Mouse (Mus musculus): ENCODE measurements around the gene Limd2.
"Not testable (repeated sequence)": the region's sequence is repeated elsewhere in the genome, so short reads cannot be mapped to it uniquely, and the experiment has no call there.

Limd2 gene

DNA sequence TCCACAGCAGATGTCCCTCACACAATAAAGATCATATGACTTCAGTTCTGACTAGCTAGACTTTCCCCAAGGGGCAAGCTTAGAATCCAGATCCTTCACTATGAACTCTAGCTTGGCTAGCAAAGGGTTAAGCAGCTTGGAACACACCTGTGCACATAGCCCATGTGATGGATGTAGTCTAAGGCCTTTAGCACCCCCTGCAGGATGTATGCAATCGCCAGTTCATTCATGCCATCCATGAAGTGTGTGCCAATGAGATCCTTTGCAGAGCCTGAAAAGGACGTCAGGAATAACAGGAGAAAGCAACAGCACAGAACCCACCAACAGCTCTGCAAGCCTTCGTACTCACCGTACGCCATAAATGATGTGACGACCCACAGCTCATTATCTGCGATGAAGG lies 10.1 kb upstream of the Limd2 start:
- DNase-seq (ENCODE audit: low read depth) = peak; percentile 87

- peak; percentile 79 for DNase-seq (ENCODE audit: low read depth)
Observed at GRCm38 (mm10) chr11:106167435-106167834, 6.8 kb upstream of the Limd2 start.

DNA sequence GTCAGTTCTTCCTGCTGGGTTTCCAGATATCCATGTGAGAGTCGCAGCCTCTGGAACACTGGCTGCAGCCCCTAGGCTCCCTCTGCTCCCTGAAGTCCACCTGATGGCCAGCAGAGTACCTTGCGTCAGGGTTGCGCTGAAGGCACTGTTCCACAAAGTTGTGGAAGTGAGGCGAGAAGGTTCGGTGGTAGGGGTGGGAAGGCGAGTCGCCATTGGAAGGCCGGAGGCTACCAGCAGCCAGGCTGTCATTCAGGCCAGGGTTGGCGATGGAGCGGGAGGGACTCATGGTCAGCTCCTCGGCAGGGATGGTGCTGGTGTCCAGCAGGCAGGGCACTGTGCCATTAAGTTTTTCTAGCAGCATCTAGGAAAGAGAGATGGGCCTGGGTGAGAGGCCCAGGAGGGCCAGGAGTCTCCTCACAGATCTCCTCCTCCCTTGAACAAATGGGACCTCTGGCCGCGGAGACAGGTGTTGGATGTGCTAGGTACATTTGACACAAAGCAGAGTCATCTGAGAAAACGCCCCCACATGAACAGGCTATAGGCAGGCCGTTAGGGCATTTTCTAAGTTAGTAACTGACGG lies 4.0 kb upstream of the Limd2 start:
- DNase-seq (ENCODE audit: low read depth) = no peak

DNA sequence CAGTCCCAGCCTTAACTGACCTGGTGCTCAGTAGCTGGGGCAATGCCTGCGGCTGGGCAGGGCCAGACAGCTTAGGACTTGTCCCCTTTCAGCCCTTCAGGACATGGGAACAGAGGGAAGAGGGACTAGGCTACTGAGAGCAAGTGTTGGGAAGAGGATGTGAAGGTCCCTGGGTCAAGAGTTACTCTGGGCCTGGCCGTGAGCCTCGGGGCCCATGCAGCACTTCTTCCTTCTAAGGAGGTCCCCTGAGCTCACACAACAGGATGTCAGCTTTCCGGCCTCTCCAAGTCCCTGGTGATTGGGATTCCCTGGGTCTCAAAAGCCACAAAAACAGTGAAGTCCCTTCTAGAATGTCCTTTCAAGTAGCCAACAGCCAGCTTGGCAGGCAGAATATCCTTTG lies 2.9 kb upstream of the Limd2 start:
- DNase-seq (ENCODE audit: low read depth) = no peak

DNA sequence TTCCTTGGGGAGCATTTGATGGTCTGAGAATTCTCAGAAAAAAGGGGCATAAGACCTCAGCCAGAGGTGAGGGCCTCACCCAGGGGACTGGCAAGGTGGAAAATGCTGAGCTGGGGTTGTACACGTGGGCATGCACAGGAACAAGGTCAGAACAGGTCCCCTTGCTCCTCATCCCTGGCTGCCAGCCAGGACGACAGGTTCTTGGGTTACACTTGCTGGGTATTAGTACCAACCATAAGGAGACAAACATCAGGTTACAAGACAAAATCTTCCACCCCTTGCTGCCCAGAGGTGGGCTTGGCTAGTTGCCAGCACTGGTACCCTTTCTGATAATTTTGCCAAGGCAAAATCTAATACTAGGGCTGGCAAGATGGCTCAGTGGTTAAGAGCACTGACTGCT lies 1.6 kb upstream of the Limd2 start:
- DNase-seq (ENCODE audit: low read depth) = no peak

DNA sequence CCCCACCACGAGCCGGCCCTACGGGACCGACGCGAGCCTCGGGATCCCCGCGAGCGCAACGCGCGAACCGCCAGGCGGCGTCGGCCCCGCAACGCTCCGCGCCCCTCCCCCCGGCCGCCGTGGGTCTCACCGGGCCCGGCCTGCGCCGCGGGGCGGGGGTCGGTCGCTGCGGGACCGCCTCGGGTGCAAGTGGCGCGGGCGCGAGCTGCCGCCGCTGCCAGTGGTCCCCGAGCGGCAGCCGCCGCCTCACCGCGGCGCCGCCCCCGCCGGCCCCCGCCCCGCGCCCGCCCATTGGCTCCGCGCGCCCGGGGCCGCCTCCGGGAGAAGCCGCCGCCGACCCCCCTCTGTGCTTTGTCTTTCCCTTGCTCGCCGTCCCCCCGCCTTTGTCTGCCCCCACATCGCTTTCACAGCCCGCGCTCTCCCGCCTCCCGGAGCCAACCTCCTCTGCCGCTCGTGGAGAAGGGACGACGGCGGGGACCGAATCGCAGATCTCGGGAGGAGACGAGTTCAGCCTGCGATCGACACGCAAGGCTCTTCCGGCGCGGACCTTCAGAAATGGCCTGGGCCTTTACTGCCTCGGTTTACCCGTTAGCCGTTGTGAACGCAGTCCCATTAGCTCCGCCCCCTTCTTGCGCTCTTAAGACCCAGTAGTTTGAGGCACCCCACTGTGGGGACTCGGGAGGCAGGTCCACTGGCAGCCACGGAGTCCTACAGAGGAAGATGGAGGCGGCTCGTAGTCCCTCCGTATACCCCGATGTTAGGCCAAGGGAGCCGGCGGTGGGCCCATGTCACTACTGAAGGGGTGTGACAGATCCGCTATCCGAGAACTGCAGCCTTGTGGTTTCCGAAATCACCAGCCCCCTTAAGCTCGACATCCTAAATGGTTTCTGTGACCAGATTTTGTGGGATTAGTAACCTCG lies 479 bp downstream of the Limd2 start:
- peak; percentile 86 for DNase-seq (ENCODE audit: low read depth)

DNA sequence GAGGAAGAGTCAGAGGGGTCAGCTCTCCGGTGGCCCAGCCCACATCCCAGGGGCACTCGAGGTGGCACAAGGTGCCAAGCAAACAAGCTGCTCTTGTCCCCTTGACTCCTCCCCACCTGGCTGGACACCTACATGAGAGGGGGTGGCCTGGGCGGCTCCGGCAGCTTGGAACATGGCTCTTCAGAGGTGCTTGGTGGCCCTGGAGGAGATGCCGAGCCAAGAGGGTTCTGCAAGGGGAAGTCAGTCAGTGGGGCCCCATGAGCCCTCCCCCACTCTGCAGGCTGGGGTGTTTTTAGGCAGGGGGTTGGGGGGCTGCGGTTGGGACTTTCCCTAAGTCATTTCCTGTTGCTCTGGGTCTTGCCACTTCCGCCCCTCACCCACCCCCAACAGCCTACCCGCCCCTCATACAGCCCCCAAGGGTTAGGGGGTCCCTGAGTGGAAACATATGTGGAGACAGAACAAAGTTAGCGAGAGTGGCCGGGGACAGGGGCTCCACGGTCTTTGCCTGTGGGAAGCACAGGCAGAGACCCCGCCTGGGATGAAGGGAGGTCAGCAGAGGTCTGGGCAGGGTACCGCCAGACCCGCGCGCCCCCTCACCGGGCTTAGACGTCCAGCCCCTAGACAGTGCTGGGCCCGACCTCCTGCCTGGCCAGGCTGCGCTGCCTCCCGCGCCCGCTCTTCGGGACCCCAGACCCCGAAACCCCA lies 1.3 kb downstream of the Limd2 start:
- DNase-seq (ENCODE audit: low read depth) = peak; percentile 94

- no peak for DNase-seq (ENCODE audit: low read depth)
Observed at GRCm38 (mm10) chr11:106158930-106159215, 1.8 kb downstream of the Limd2 start.

DNA sequence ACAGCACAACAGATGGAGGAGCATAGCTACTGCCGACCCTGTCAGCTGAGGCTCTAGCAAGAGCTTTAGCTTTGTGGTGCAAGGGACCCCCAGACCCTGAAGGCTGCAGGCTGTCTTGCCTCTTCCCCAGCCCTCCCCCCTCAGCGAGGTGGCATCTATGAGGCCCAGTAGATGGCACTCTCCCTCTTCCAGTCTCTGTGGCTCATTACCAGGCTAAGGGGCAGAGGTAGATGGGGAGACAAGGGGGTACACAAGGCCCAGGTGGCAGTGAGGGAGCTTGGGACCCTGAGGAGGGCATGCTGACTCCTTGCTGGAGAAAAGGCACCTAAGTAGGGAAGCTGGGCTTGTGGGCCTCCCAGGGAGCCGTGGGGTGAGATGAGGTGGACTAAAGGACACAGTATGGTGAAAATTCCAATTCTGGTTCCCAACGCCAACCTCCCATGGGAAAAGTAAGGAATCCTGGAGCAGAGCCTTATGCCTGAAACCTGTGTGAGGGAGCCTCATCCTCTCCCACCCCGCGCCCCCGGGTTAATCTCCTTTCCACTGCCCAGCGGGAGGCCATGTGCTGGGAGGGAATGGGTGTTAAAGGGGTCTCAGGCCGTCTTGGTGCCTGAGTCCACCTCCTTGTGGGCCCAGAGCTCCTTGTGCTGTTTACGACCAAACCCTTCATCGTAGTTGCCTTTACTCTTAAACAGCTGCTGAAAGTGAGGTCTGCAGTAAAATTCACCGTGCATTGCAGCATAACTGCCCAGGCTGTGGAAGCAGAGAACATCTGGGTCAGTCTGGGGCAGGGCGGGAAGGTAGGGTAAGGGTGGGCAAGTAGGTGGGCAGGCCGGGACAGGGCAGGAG lies 2.4 kb downstream of the Limd2 start:
- DNase-seq (ENCODE audit: low read depth) = peak; percentile 85

GRCm38 (mm10) chr11:106157154-106157553 lies 3.5 kb downstream of the Limd2 start:
- DNase-seq (ENCODE audit: low read depth) = no peak

DNA sequence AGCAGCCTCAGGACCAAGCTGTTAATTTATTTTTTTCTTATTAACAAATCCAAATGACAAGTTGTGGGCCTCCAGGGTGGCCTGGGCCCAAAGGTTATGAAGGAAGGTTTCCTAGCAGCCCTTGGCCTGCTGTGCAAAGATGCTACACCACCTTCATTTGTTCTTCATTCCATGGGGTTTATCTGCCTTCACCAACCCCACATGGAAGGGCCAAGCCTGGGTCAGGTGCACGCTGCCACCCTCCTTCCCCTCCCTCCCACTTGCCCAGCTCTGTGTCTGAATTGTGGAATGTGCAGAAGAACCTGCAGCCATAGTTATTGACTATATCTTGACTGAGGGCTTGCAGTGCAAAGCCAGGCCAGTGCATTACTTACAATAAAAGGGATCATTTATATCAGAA lies 4.4 kb downstream of the Limd2 start:
- DNase-seq (ENCODE audit: low read depth) = no peak

DNA sequence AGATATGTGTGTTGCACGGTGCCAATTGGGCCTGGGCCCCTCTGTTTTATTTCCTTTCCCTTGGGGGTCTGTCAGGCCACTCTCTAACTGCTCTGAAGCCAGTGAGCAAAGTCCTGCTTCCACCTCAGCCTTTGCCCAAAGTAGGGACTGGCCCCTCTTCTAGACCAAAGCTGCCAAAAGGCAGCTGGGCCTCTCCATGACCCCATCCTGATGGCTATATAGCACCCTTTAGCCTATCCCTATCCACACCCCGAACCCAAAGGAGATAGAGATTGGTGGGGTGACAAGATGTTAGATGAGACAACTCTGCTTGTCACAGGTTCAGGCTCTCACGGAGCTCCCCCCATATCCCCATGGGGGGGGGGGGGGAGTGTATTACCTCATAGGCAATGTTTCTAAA lies 4.9 kb downstream of the Limd2 start:
- DNase-seq (ENCODE audit: low read depth) = no peak

DNA sequence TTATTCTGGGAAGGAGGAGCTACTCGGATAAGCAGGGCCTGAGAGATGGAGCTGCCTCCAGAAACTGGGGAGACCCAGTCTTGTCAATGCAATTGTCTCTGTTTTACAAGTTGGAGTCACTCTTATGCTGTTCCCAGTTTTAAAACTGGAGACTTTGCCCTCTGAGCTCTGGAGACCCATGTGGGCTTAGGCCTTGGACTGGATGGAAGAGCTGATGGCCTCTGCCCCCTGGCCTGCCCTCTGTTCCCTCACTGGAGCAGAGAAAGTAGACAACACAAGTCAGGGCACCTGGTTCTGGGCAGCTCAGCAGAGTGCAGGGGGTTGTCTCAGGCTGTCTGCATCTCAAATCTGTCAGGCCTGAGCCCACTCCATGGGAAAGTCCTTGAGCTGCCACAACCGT lies 5.9 kb downstream of the Limd2 start:
- no peak for DNase-seq (ENCODE audit: low read depth)

GRCm38 (mm10) chr11:106154091-106154490 lies 6.6 kb downstream of the Limd2 start:
- no peak for DNase-seq (ENCODE audit: low read depth)

- no peak for DNase-seq (ENCODE audit: low read depth)
Observed at GRCm38 (mm10) chr11:106152132-106152531, 8.5 kb downstream of the Limd2 start.

DNA sequence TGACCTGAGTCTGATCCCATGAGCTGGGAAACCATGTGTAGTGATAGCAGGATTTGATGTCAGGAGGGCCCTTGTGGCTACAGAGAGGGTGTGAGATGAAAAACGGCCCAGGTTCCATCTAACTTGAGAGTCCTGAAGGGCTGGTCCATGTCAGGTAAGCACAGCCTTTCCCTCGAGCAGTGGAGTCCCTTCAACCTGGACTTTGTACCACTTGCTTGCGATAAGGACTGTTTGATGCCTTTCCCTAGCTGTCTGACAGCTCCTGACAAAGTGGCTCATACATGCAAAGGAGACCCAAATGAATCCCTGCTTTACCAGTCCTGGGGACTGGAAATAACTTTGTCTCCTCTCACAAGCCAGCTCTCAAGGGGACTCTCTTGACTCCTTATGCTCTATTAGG lies 9.4 kb downstream of the Limd2 start:
- no peak for DNase-seq (ENCODE audit: low read depth)

GRCm38 (mm10) chr11:106134580-106135528 lies 25.8 kb downstream of the Limd2 start:
- DNase-seq (ENCODE audit: low read depth) = peak; percentile 54

DNA sequence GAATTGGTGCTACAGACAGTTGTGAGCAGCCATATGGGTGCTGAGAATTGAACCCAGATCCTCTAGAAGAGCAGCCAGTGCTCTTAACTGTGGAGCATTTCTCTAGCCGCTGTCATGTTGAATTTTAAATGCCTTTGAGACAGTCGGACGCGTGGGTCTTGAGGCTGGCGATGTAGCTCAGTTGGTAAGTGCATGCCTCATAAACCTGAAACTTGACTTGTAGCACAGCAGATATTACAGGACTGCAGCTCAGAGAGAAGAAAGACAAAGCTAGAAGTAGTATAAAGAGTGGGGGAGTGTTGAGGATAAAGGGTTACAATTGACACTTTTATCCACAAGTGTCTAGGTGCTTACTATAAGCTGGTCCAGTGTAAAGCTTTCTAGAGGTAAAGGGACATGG lies 28.1 kb downstream of the Limd2 start:
- no peak for DNase-seq (ENCODE audit: low read depth)

DNA sequence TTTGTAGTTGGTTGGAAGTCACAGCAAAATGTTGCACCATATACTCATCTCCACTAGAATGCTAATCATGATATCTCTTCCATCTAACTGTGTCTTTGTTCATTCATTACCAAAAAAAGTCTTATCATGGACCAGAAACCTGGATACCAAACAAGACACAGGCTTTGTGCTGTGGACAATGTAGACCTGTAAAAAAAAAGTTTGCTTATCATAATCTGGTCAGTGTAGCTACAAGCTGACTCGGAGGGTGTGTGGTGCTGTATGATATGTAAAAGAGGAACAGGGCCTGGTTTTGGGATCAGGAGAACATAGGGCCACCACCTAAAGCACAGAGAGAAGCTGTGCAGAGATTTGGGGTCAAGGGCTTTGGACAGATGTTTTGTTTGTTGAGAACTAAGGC lies 31.2 kb downstream of the Limd2 start:
- DNase-seq (ENCODE audit: low read depth) = no peak

DNA sequence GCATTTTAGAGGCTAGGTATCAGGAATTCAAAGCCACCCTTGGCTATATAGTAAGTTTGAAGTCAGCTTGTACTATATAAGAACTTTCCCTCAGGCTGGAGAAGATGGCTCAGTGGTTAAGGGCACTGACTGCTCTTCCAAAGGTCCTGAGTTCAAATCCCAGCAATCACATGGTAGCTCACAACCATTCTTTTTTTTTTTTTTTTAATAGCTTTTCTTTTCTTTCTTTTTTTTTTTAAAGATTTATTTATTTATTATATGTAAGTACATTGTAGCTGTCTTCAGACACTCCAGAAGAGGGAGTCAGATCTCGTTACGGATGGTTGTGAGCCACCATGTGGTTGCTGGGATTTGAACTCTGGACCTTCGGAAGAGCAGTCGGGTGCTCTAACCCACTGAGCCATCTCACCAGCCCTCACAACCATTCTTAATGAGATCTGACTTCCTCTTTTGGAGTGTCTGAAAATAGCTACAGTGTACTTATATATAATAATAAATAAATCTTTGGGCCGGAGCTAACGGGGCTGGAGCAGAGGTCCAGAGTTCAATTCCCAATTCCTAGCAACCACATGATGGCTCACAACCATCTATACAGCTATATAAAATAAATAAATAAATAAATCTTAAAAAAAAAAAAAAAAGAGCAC lies 33.8 kb downstream of the Limd2 start:
- not testable (repeated sequence) for DNase-seq (ENCODE audit: low read depth)

DNA sequence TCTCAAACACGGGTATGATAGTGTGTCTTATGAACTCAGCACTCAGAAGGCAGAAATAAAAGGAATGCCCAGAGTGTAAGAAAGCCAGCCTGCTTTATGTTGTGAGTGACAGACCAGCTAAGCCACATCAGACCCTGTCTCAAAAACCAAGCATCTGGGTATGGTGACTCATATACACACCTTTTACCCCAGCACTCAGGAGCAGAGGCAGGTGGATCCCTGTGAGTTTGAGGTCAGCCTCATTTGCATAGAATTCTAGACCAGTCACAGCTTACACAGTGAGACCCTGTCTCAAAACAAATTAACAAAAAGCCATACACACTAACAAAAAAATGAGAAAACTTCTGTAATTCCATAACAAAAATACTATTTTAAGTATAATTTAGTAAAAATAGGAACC lies 34.8 kb downstream of the Limd2 start:
- DNase-seq (ENCODE audit: low read depth) = peak; percentile 29
